Mouse (Mus musculus) large intestine, adult 2 months (tissue): ENCODE measurements at regions not wholly inside any gene's neighbourhood (a gene's known extent, or its start where the extent isn't known, plus 50 kb on each side); places are given as distances from the start of the nearest gene placed in this dataset.

Experiments used
- DNase-seq: peaks from one replicate; pipeline ENCODE4 v3.0.0-alpha.2; 2012; ENCODE audit warnings: low read depth, low spot score
- WGBS: fragments of 180-500 bp; shearing (Covaris S2); methylation state at CpG from one replicate; pipeline ENCODE4 v1.1.7; 2018; 5-methylcytosine and 5-hydroxymethylcytosine counted together

DNA sequence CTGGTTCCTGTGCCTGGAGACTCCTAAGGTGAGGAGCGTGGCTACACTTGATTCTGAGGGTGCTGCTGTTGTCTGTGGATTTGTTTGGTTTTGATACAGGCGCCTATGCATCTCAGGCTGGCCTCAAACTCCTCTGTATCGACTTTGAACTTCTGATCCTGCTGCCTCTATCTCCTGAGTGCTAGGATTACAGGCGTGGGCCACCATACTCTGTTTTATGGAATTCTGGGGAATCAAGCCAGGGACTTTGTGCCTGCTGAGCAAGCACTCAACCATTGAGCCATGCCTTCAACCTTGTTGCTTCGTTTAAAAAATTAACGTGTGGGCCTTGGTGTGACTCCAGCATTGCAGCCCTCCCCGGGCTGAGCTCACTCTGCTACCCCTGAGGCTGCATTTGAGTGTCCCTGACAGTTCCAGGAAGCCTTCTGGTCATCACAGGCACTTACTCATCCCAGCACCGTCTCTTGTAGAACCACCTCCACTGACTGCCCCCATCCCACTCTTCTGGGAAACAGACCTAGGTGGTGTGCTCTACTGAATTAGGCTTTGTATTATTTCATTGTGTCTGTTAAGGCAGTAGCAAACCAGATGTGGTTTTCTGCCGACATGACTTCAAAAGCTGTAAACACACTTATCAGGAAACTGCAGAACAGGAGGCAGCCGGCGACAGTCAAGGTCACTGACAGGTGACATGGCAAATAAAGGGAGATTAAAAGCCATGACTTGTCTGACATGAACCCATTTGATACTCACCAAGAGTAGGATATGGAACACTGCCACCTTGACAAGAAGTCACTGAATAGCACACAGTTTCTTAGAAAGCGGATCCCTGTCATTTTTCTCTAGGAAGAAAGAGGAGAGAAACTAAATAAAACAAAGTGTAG is 363.4 kb downstream of the Rps15a start:
- WGBS = 28% methylated on average over 12 of the region's 12 CpGs
- DNase-seq = no peak

DNA sequence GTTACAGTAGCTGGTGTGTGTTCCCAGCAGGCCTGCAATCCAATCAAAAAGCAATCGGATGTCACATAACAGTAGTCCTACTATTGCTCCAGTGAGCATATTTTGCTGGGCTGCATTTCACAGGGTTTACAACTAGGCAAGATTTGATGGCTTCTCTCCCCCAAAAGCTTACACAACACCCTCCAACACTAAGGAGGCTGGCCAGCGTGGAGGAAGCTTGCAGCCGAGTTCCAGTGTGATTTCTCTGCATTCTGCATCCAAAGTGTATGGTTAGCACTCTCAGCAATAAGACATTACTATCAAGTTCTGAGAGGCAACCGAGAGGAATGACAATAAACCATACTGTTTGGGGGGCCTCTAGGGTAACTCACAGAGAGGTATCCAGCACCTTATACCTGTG is 367.2 kb downstream of the Xylt1 start:
- 75% methylated on average over 4 of the region's 4 CpGs for WGBS
- DNase-seq = no peak

DNA sequence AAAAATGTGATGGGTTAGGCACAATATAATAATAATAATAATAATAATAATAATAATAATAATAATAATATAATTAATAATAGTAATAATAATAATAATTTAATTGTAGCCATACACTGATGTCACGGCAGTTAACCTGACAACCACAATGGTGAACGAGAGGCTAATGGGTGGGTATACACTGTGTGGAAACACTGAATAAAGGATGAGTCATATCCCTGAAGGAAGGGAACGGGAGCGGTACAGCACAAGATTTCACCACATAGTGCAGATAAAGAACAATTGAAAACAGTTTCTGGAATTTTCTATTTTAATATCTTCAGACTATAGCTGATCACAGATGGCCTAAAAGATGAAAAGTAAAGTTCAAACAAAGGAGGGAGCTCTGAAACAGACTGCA is 365.6 kb downstream of the Xylt1 start:
- WGBS = 51% methylated on average over 4 of the region's 4 CpGs
- DNase-seq = no peak

DNA sequence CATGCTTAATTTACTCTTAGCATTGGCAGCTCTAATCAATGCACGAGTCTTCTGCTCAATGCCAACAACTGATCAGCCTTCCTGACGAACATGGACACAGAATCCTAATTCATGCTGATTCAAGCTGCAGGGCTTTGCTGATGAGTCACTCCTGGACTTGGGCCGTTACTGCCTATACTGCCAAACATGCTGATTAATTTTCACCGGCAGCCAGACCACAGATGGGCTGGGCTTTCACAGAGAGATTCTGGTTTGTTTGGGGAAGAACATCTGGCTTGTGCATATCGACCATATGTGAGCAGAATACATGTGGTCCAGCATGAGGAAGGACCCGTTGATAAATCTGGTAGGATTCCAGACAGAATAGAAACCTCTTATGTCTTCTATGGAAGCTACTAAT is 358.9 kb downstream of the Xylt1 start:
- 21% methylated on average over 6 of the region's 6 CpGs for WGBS

DNA sequence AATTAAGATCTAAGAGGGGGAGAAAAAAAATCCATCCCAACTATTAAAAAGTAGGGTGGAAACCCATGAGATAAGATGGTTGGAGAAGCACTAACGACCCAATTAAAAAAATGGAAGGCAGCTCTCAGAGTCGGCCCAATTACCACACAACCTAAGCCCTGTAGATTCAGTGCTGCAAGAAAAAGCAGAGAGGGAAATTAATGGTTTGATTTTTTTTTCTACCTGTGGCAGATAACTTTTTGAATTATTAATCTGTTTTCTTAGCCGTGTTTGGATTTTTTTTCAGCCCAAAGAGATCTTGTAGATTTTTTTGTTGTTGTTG is 354.9 kb downstream of the Xylt1 start:
- DNase-seq = no peak
- WGBS = 89% methylated on average over 3 of the region's 3 CpGs

More for the DNA sequence above, 358.9 kb downstream of the Xylt1 start:
- no peak for DNase-seq

DNA sequence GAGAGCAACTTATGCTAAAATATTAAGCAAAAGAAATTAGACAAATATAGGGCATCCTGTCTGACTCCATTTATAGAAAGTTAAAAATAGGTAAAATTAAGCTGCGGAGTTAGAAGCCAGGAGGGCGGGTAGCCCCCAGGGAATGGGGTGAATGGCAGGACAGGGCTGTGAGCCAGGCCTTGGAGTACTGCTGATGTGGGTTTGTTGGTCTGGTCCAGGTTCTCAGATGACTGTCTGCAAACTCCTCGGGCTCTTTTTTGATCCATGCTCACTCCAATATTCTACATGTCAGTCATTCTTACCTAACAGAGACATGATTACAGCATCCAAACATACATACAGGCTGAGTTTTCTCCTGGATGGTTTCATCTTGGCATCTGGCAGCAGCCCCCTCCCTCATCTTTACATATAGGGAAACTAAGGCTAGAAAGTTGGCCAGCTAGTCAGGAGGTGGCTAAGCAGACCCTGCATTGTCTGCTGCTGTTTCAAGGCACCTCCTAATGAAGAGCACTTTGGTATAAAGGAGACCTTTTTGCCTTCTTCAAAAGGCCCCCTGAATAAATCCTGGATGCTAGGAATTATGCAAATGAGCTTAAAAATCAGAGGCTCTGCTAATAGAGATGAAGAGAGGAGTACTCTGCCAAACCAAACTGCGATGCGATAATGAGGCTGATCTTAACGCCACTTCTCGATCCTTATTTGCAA is 354.4 kb downstream of the Xylt1 start:
- DNase-seq = no peak
- 90% methylated on average over 7 of the region's 7 CpGs for WGBS

DNA sequence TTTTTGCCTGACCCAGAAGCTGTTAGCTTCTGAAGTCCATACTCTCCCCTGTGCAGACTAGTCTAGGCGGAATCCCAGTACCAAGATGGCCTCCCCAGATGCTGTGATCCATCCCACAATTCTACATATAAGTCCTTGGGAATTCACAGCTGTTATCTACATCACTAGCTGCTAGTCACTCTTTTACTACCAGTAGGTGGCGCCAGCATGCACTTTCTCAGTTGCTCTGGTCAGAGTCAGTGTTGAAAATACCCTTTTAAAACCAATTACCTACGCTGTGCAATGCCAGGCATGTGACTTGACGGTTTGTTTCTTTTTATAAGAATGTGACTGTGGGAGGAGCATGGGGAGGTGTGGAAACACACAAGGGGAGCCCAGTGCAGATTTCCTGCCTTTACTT is 348.3 kb downstream of the Xylt1 start:
- no peak for DNase-seq
- WGBS = 74% methylated on average over 4 of the region's 4 CpGs
